Mouse (Mus musculus) layer of hippocampus, postnatal 14 days (tissue): ENCODE measurements at regions not wholly inside any gene's neighbourhood (a gene's known extent, or its start where the extent isn't known, plus 50 kb on each side); places are given as distances from the start of the nearest gene placed in this dataset.
A peak's percentile ranks its signal among the peaks of the same experiment; 100 is the strongest.

ENCODE experiments used
- DNase-seq, 2 experiments: peaks; one replicate each; pipeline ENCODE4 v3.0.0; 2021 to 2022; ENCODE audit warnings: low spot score in 2 of 2, mixed read lengths in 1 of 2

- DNase-seq, result no peak
These were observed 613.4 kb upstream of the 4930412O13Rik start for GRCm38 (mm10) chr2:9267675-9268074.

GRCm38 (mm10) chr2:9283441-9283840 is 597.6 kb upstream of the 4930412O13Rik start:
- DNase-seq, result no peak

DNA sequence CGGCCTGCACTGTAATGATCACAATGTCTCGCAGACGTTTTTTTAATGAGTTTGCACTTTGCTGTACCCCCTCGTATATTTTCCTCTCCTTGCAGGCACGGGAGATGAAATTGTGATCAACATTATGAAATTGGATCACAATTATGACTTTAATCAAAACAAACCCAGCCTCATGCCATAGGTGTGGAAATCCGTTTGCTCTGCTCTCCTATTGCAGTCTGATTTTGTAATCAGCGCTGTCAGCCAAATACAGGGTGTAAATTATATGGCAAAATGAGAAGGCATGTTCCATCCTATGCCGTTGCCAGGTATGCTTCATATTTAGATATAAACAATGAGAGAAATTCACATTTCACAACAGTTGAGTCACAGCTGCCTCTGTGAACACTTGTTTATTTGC is 595.3 kb upstream of the 4930412O13Rik start:
- no peak for DNase-seq

DNA sequence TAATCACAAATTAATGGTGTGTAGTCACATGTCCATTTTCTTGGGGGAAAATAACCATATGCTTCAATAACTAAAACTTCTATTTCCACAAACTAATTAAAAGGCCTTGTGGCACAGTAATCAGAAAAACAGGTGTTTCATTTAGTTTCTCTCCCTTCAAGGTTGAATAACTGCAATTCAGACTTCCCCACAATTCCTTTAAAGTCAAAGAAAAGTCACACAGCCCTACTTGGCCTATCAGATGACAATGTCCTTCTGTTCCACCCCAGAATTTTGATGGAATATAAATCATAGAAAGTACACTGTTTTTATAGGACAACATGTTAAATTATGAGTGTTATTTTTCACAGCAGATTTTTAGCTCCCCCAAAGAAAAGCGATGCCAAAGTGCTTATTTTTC is 594.0 kb upstream of the 4930412O13Rik start:
- no peak for DNase-seq

DNA sequence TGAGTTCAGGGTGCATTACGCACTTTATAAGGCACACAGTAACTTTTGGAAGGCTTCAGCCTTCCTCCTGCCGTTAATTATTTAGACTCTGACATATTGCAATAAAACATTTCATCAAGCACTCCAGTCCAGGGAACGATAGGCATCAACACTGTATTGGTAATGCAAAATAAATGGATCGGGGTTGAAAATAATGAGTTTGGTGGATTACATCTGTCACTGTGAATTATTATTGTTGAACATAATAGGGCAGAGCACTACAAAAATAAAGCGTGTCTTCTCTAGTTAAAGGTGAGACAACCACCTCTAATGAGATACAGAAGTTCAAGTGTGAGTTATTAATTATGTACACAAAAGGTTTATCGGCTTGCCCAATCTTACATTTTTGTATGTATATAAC is 593.4 kb upstream of the 4930412O13Rik start:
- no peak for DNase-seq

DNA sequence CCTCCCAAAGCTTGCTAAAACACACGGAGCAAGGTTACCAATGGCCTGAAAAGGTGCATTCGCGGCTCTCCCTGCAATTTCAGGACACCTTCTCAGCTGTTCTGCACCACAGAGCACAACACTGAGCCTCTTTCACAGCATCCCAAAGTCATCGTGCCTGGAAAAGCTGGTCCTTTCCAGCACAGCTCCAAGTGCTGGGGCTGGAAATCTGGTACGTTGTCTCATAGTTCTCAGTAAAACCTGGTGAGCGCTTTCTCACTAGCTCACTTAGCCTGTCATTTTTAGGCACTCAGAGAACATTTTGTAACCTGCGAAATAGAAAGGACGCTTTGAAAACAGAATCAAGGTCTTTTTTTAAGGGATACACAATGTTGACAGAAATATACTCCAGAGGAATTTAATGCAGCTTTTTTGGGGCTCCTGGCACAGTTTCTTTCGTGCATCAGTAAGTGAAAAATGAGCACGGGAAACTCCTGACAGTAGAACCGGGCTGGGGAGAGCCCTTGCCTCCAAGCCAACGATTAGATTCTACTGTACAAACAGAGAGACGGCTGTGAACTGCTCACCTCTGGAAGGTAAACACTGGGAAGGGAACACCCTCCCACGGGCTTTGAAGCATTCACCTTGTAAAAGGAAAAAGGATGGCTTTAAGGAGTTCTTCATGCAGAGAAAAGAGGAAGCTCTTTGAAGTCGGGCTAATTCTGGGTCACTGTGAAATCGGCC is 549.3 kb upstream of the 4930412O13Rik start:
- peak; percentile 7 to 20 for DNase-seq

DNA sequence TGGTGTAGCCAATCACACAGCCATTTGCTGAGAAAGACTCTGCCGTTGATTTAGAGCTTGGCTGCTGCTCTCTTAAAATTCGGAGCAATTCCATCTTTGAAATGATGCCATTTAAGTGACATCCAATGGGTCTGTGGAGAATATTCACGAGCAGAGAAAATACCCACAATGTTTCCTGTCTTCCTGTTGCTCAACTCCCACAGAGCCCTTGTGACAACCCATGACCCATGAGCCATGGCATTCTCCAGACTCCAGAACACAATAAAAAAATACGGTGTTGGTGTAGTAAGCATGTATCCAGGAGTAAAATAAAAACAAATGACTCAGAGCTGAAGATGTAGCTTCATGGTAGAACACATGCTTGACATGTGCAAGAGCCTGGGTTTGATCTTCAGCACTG is 532.1 kb upstream of the 4930412O13Rik start:
- no peak for DNase-seq

GRCm38 (mm10) chr2:9349994-9350393 is 531.1 kb upstream of the 4930412O13Rik start:
- no peak for DNase-seq

GRCm38 (mm10) chr2:9352190-9352589 is 528.9 kb upstream of the 4930412O13Rik start:
- DNase-seq, result peak; percentile 16 to 49

DNA sequence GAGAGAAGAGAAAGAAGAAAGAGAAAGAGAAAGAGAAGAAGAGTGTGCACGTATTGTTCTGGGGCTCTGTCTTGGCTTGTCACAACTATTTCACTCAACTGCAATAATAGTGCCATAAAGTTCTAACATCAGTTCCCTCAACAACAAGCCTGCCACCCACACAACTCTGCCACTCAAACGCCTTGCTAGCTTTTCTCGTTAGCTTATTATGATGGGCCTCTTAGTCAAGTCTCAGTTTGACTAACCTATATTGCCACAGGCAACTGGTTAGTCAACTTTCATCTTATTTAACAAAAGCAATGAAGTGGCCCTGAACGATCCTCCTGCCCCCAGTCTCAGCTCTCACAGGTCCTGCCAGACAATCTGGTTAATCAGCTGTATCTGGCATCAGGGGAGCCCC is 521.0 kb upstream of the 4930412O13Rik start:
- DNase-seq, result no peak

- DNase-seq, result no peak
These were observed 513.1 kb upstream of the 4930412O13Rik start for GRCm38 (mm10) chr2:9367801-9368584.

DNA sequence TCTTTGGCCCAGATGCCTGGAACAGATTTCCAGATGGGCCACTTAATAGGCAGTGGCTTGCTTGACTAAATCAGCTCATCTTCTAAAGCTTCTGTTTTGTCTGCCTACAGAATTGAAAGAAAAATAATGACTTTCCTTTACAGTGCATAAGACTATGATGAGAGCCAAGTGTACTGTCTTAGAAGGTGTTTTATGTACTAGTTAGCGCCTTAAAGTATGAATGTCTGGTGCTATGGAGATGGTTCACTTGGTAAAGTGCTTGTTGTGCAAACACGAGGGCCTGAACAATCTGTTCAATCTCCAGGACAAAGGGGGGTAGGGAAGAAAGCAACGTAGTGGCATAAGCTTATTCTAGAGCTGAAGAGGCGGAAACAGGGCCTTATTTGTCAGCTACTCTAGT is 511.5 kb upstream of the 4930412O13Rik start:
- DNase-seq, result no peak

DNA sequence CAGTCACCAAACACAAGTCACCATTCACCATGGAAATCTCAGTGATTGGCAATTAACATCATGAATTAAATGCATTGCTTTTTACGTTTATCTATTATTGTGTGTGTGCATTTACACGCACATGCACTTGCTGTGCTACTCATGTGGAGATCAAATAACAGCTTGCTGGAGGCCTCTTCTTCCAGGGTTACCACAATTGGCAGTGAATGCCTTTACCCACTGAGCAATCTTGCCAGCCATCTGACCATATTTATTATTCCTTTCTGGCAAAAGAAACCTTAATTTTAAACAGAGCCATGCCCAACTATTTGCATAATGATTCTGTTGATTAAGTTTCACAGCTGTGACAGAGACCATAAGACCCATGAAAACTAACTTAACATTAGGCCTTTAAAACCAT is 494.5 kb upstream of the 4930412O13Rik start:
- no peak for DNase-seq

DNA sequence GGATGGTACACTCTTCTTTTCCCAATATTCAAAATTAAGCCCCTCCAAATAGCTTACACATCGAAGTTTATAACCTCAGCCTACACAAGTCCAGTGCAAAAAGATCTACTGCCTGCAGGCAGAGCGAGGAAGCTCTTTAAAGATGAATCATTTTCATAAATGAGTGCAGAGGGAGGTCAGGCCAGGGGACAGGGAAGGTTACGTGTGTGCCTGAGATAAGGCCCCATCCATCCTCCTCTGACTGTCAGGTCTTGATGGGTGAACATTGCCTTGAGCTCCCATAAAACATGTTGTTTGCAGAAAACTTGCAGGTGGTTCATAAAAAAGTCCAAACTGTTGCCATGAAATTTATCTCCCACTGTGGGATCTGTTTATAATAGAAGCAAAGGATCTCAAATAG is 493.0 kb upstream of the 4930412O13Rik start:
- no peak for DNase-seq

DNA sequence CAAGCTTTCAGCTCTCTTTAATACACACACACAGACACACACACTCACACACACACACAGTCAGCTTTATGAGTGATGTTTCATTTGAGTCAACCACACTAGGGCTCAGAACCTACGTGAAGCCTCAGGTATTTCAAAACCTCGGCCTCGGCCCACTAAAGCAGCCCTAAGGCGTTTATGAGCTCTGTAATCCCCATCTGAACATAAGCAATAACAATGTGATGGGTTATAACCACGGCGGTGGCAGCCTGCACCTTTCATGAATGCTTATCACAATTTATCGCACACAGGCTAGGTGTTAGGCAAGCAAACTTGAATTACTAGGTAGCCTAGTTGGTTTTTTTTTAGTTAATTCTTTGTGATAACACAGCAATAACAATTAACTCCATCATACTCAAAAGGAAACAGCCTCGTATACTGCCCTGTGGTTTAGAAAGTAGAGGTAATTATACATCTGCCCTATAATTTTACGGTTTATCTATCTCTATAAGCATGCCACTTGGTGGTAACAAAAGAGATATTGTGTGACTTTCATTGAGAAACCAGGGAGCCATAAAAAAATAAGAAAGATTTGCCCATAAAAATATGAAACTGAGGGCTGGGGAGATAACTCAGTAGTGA is 485.6 kb upstream of the 4930412O13Rik start:
- DNase-seq, result no peak

DNA sequence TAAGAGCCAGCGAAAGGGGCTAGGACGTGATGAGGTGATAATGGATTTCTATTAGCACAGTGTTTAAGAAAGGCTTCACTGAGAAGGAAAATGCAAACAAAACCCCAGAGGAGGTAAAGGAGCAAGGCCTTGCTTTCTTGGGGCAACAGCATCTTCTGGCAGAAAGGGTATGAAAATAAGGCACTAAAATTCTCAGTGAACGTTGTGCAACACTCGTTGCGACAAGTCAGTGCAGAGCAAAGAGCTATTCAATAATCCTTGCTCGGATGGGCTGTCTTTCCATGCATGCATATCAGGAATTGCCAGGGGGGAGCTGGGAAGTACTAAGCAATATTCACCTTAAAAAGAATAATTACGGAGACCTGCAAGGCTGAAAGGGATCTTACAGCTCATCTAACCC is 479.6 kb upstream of the 4930412O13Rik start:
- no peak for DNase-seq

DNA sequence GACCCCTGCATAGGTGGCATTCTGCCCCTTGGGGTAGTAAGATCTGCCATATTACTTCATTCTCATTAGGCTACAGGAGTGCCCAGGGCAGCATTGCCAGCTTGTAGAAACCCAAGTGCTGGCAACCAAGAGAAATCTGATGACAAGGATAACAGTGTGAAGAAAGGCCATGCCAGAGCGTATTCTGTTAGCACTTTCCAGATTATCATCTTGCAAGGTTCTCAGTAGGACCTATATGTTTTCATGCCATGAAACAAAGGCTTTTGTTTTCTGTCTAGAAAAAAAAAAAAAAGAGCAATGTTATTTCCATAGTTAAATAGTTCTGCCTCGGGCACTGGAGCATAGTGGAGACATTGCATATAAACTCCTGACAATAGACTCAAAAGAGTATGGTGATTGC is 478.8 kb upstream of the 4930412O13Rik start:
- no peak for DNase-seq

- no peak for DNase-seq
These were observed 472.0 kb upstream of the 4930412O13Rik start for GRCm38 (mm10) chr2:9409075-9409474.

DNA sequence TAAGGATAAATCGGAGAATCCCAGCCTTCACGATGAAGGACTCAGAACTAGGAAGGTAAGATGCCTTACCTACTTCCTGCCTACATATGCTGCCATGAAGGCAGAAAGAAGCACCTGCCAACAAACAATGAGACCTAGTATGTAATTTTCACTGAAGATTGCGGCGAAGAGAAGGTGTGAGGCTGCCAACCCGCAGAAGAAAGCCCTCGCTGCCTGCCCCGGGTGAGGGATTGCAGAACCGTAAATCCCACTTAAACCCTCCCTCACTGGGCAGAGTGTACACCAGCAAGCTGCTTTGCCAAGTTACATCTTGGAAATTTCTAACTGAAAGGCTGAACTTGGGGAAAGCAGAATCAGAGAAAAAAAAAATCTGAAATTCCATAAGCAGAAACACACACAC is 458.4 kb upstream of the 4930412O13Rik start:
- no peak for DNase-seq

- no peak for DNase-seq
These were observed 457.5 kb upstream of the 4930412O13Rik start for GRCm38 (mm10) chr2:9423534-9423933.

- DNase-seq, result peak; percentile 13 to 17
These were observed 447.7 kb upstream of the 4930412O13Rik start for GRCm38 (mm10) chr2:9433110-9433940.
